Mouse (Mus musculus) limb, embryonic 13.5 days (tissue): ENCODE data around the gene Mbnl2. TPM values are rescaled to one million over a fixed set of nuclear protein-coding genes. Genes with fewer than 3 reads are reported as not detected.

ENCODE experiments used
- ATAC-seq: fragments of 200-750 bp; cut with Nextera tagmentation; 2 replicates; pipeline ENCODE4 v1.8.0; 2017; ENCODE audit warnings: low read depth, moderate number of reproducible peaks, moderate TSS enrichment; ENCODE audit not compliant: low FRiP score
- H3K27ac ChIP-seq: fragments of 300-500 bp; sonication (generic); 2 replicates; pipeline ENCODE4 v1.5.1; 2015; ENCODE audit warnings: inconsistent platforms, mild to moderate bottlenecking, moderate library complexity
- H3K27me3 ChIP-seq: fragments of 300-500 bp; sonication (generic); 2 replicates; pipeline ENCODE4 v1.6.1; 2015; ENCODE audit warnings: mild to moderate bottlenecking, inconsistent platforms
- H3K36me3 ChIP-seq: fragments of 300-500 bp; sonication (generic); 2 replicates; pipeline ENCODE4 v1.6.1; 2015; ENCODE audit warnings: inconsistent platforms, mild to moderate bottlenecking, moderate library complexity
- H3K4me1 ChIP-seq: fragments of 300-500 bp; sonication (generic); 2 replicates; pipeline ENCODE4 v1.6.1; 2015; ENCODE audit warnings: inconsistent platforms
- H3K4me2 ChIP-seq: fragments of 300-500 bp; sonication (generic); replicated peaks from 2 replicates; pipeline ENCODE4 v1.6.1; 2015; ENCODE audit warnings: inconsistent platforms, mild to moderate bottlenecking, moderate library complexity
- H3K4me3 ChIP-seq: fragments of 300-500 bp; sonication (generic); 2 replicates; pipeline ENCODE4 v1.5.1; 2015; ENCODE audit warnings: moderate library complexity, mild to moderate bottlenecking, inconsistent platforms
- H3K9ac ChIP-seq: fragments of 300-500 bp; sonication (generic); 2 replicates; pipeline ENCODE4 v1.6.1; 2015; ENCODE audit warnings: mild to moderate bottlenecking, inconsistent platforms
- H3K9me3 ChIP-seq: fragments of 300-500 bp; sonication (generic); 2 replicates; pipeline ENCODE4 v1.6.1; 2016; ENCODE audit warnings: inconsistent platforms
- WGBS: fragments of 180-500 bp; shearing (Covaris S2); methylation state at CpG from one replicate; pipeline ENCODE4 v1.1.7; 2015; 5-methylcytosine and 5-hydroxymethylcytosine counted together
- polyA plus RNA-seq: library from polyadenylated mRNA; unstranded; fragments of >200 nt; fragmentation: Nextera tagmentation; extraction: Ambion mirVana; gene quantifications from 2 replicates; pipeline ENCODE4 v1.2.1, GENCODE M21; 2015

Gene Mbnl2
- polyA plus RNA-seq, 1 experiment from 2014 or later: 127 TPM

GRCm38 (mm10) chr14:120401158-120401557, 125.7 kb downstream of the Mbnl2 start:
- no peak for ATAC-seq

GRCm38 (mm10) chr14:120402715-120403114, 127.2 kb downstream of the Mbnl2 start:
- ATAC-seq: no peak
- no peaks in the 10 kb centered on the region for H3K27me3 ChIP-seq
- H3K9ac ChIP-seq: no peak overlapping the region
- H3K4me2 ChIP-seq: no peak overlapping the region
- H3K27ac ChIP-seq: no peak overlapping the region
- peaks cover 69% of the 10 kb centered on the region for H3K36me3 ChIP-seq
- H3K9me3 ChIP-seq: no peaks in the 10 kb centered on the region
- 93% methylated on average over 9 of the region's 9 CpGs for WGBS
- H3K4me1 ChIP-seq: peaks cover 28% of the 10 kb centered on the region
- H3K4me3 ChIP-seq: no peak overlapping the region

More at GRCm38 (mm10) chr14:120401158-120401557, 125.7 kb downstream of the Mbnl2 start:
- Histone ChIP-seq H3K9me3 (no peaks in the 10 kb centered on the region), H3K4me3 (no peak overlapping the region), H3K27ac (no peak overlapping the region), H3K9ac (no peak overlapping the region), H3K4me2 (no peak overlapping the region), H3K4me1 (peaks cover 18% of the 10 kb centered on the region), H3K27me3 (no peaks in the 10 kb centered on the region), H3K36me3 (peaks cover 74% of the 10 kb centered on the region)
- WGBS: 91% methylated on average over 15 of the region's 15 CpGs

- Histone ChIP-seq H3K4me1 (peaks cover 21% of the 10 kb centered on the region), H3K36me3 (peaks cover 74% of the 10 kb centered on the region), H3K9me3 (no peaks in the 10 kb centered on the region), H3K9ac (no peak overlapping the region), H3K4me2 (no peak overlapping the region), H3K27me3 (no peaks in the 10 kb centered on the region), H3K4me3 (no peak overlapping the region), H3K27ac (no peak overlapping the region)
- ATAC-seq: no peak
- WGBS: 96% methylated on average over 7 of the region's 7 CpGs
Measured at GRCm38 (mm10) chr14:120404364-120404763, 128.9 kb downstream of the Mbnl2 start.

- H3K4me2 ChIP-seq: no peak overlapping the region
- H3K36me3 ChIP-seq: peaks cover 76% of the 10 kb centered on the region
- WGBS: 87% methylated on average over 17 of the region's 17 CpGs
Measured at GRCm38 (mm10) chr14:120404811-120405582, 129.5 kb downstream of the Mbnl2 start.

GRCm38 (mm10) chr14:120405597-120405996, 130.1 kb downstream of the Mbnl2 start:
- Histone ChIP-seq H3K4me3 (no peak overlapping the region), H3K36me3 (peaks cover 82% of the 10 kb centered on the region), H3K27me3 (no peaks in the 10 kb centered on the region), H3K4me2 (no peak overlapping the region), H3K9ac (no peak overlapping the region), H3K9me3 (no peaks in the 10 kb centered on the region), H3K27ac (peak overlapping the region; percentile 10; the same call in 1 of the 2 replicates), H3K4me1 (peaks cover 12% of the 10 kb centered on the region)
- 88% methylated on average over 3 of the region's 3 CpGs for WGBS
- no peak for ATAC-seq

More at GRCm38 (mm10) chr14:120404811-120405582, 129.5 kb downstream of the Mbnl2 start:
- Histone ChIP-seq H3K4me3 (no peak overlapping the region), H3K27me3 (no peaks in the 10 kb centered on the region), H3K9ac (no peak overlapping the region), H3K27ac (no peak overlapping the region), H3K4me1 (peaks cover 15% of the 10 kb centered on the region), H3K9me3 (no peaks in the 10 kb centered on the region)
- no peak; the same call in 1 of the 2 replicates for ATAC-seq

- no peaks in the 10 kb centered on the region for H3K9me3 ChIP-seq
- H3K4me2 ChIP-seq: no peak overlapping the region
- 0 out of 2 replicates have a peak overlapping the region, but pooled peaks have one; percentile 15 for H3K27ac ChIP-seq
- H3K27me3 ChIP-seq: no peaks in the 10 kb centered on the region
- H3K36me3 ChIP-seq: peaks cover 81% of the 10 kb centered on the region
- H3K9ac ChIP-seq: no peak overlapping the region
- 76% methylated on average over 6 of the region's 6 CpGs for WGBS
- peaks cover 12% of the 10 kb centered on the region for H3K4me1 ChIP-seq
- ATAC-seq: no peak
- no peak overlapping the region for H3K4me3 ChIP-seq
Measured at GRCm38 (mm10) chr14:120406271-120406670, 130.8 kb downstream of the Mbnl2 start.

- H3K9me3 ChIP-seq: no peaks in the 10 kb centered on the region
- no peak overlapping the region for H3K4me2 ChIP-seq
- peaks cover 77% of the 10 kb centered on the region for H3K36me3 ChIP-seq
Measured at GRCm38 (mm10) chr14:120406820-120407219, 131.4 kb downstream of the Mbnl2 start.

GRCm38 (mm10) chr14:120409854-120410253, 134.4 kb downstream of the Mbnl2 start:
- Histone ChIP-seq H3K27ac (no peak overlapping the region), H3K9ac (no peak overlapping the region), H3K4me2 (no peak overlapping the region), H3K9me3 (no peaks in the 10 kb centered on the region), H3K27me3 (no peaks in the 10 kb centered on the region), H3K4me3 (no peak overlapping the region), H3K4me1 (peaks cover 12% of the 10 kb centered on the region), H3K36me3 (peaks cover 74% of the 10 kb centered on the region)
- 94% methylated on average over 10 of the region's 10 CpGs for WGBS
- no peak for ATAC-seq

More at GRCm38 (mm10) chr14:120406820-120407219, 131.4 kb downstream of the Mbnl2 start:
- no peak overlapping the region for H3K4me3 ChIP-seq
- H3K27me3 ChIP-seq: no peaks in the 10 kb centered on the region
- no peak; the same call in 1 of the 2 replicates for ATAC-seq
- WGBS: 55% methylated on average over 8 of the region's 8 CpGs
- peaks cover 12% of the 10 kb centered on the region for H3K4me1 ChIP-seq
- no peak overlapping the region for H3K9ac ChIP-seq
- H3K27ac ChIP-seq: no peak overlapping the region

- Histone ChIP-seq H3K27me3 (no peaks in the 10 kb centered on the region), H3K27ac (no peak overlapping the region), H3K36me3 (peaks cover 71% of the 10 kb centered on the region), H3K9ac (no peak overlapping the region), H3K9me3 (no peaks in the 10 kb centered on the region), H3K4me1 (0 out of 2 replicates have a peak, but pooled peaks cover 2% of the 10 kb centered on the region), H3K4me3 (no peak overlapping the region), H3K4me2 (no peak overlapping the region)
- no peak for ATAC-seq
- WGBS: 75% methylated on average over 9 of the region's 9 CpGs
Measured at GRCm38 (mm10) chr14:120416886-120417285, 141.4 kb downstream of the Mbnl2 start.

GRCm38 (mm10) chr14:120418964-120419363, 143.5 kb downstream of the Mbnl2 start:
- H3K36me3 ChIP-seq: peaks cover 74% of the 10 kb centered on the region
- no peak overlapping the region for H3K4me3 ChIP-seq
- H3K4me1 ChIP-seq: 0 out of 2 replicates have a peak, but pooled peaks cover 2% of the 10 kb centered on the region
- H3K4me2 ChIP-seq: no peak overlapping the region
- H3K27ac ChIP-seq: no peak overlapping the region
- ATAC-seq: no peak
- H3K27me3 ChIP-seq: no peaks in the 10 kb centered on the region
- H3K9me3 ChIP-seq: no peaks in the 10 kb centered on the region
- 69% methylated on average over 14 of the region's 14 CpGs for WGBS
- no peak overlapping the region for H3K9ac ChIP-seq

GRCm38 (mm10) chr14:120428497-120428896, 153.0 kb downstream of the Mbnl2 start:
- peaks cover 63% of the 10 kb centered on the region for H3K36me3 ChIP-seq
- 92% methylated on average over 5 of the region's 5 CpGs for WGBS

GRCm38 (mm10) chr14:120432773-120433172, 157.3 kb downstream of the Mbnl2 start:
- ATAC-seq: no peak
- H3K9me3 ChIP-seq: no peaks in the 10 kb centered on the region
- no peak overlapping the region for H3K4me3 ChIP-seq
- H3K4me2 ChIP-seq: no peak overlapping the region
- H3K9ac ChIP-seq: no peak overlapping the region
- H3K36me3 ChIP-seq: peaks cover 47% of the 10 kb centered on the region
- no peaks in the 10 kb centered on the region for H3K27me3 ChIP-seq
- peaks cover 14% of the 10 kb centered on the region for H3K4me1 ChIP-seq
- H3K27ac ChIP-seq: no peak overlapping the region

More at GRCm38 (mm10) chr14:120428497-120428896, 153.0 kb downstream of the Mbnl2 start:
- ATAC-seq: no peak
- H3K27ac ChIP-seq: no peak overlapping the region
- H3K27me3 ChIP-seq: no peaks in the 10 kb centered on the region
- no peak overlapping the region for H3K4me2 ChIP-seq
- peaks cover 15% of the 10 kb centered on the region for H3K9me3 ChIP-seq
- H3K9ac ChIP-seq: no peak overlapping the region
- H3K4me1 ChIP-seq: no peaks in the 10 kb centered on the region
- H3K4me3 ChIP-seq: no peak overlapping the region
